Mouse (Mus musculus) cerebellum, postnatal 10 days (tissue): ENCODE results near the gene Vmn2r49.
"Not testable (repeated sequence)": the region's sequence is repeated elsewhere in the genome, so short reads cannot be mapped to it uniquely, and the experiment has no call there.

Experiments used
- DNase-seq, 2 experiments: peaks; one replicate each; pipeline ENCODE4 v3.0.0; 2021; ENCODE audit warnings: mixed read lengths in 2 of 2

The Vmn2r49 gene

DNA sequence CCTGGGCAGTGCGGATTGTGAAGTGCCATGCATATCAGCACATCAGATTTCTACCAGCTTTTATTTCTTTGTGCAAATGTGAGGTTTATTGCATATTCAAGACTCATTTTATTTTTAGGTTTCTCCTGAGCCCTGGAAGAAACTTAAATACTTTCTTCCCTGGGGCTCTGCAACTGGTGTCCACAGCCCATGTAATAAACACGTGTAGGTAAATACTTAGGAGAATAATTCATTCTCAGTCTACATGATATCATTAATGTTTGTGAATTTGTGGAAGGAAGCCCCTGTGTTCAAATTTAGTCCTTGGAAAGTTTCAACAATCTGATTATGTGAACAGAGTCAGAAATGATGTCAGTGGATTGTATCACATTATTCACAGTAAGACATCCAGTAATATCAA, at the start of gene Vmn2r49:
Gene Vmn2r49, minus strand, starts transcription at position 101 of the 400 bp plus-strand sequence.
- not testable (repeated sequence) for DNase-seq

DNA sequence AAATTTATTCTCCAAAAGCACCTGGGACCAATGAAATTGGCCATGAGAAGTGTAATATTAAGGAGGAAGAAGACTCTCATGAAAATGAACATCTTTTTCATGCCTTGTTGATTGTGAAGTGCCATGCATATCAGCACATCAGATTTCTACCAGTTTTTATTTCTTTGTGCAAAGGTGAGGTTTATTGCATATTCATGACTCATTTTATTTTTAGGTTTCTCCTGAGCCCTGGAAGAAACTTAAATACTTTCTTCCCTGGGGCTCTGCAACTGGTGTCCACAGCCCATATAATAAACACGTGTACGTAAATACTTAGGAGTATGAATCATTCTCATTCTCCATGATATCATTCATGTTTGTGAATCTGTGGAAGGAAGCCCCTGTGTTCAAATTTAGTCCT, 38.6 kb downstream of the Vmn2r49 start, which contains the start of gene Vmn2r48:
Gene Vmn2r48, minus strand, starts transcription at position 101 of the 400 bp plus-strand sequence.
- DNase-seq: not testable (repeated sequence)
